Mouse (Mus musculus) cerebellum, adult 2 months (tissue): ENCODE data around the gene Lyrm9.

ENCODE experiments used
- CTCF ChIP-seq: fragments of 200-500 bp; IDR thresholded peaks from 2 replicates; pipeline ENCODE4 v1.5.1; 2011; ENCODE audit warnings: low read depth, mild to moderate bottlenecking, control low read depth, low read length, moderate library complexity, borderline replicate concordance; ENCODE audit not compliant: insufficient read depth
- POLR2A ChIP-seq: fragments of 200-500 bp; IDR thresholded peaks from 2 replicates; pipeline ENCODE4 v1.6.1; 2011; ENCODE audit warnings: low read length, control low read depth, borderline replicate concordance; ENCODE audit not compliant: insufficient read depth

DNA sequence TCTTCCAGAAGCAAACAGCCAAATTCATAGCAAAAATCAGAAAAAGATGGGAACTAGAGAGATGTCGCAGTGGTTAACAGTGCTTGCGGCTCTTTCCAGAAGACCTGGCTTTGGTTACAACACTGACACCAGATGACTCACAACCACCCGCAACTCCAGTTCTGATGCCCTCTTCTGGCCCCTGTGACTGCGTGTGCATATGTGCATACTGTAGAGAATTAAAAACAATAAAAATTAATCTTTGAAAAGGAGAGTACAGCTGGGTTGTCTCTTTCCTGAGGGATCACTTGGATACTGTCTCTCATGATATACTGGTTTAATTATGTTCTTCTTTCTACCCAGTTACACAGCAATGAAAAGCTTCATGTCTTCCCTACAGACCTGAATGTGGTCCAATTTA is 20.2 kb downstream of the Lyrm9 start:
- no peak for TF ChIP-seq CTCF
- TF ChIP-seq POLR2A, result no peak
